Mouse (Mus musculus) CD4-positive, CD25-positive, alpha-beta regulatory T cell, adult 4 months (primary cell): ENCODE results near the gene Pin1. TPM values are rescaled to one million over a fixed set of nuclear protein-coding genes. Genes with fewer than 3 reads are reported as not detected.

Experiments
- ATAC-seq: one replicate; pipeline ENCODE4 v1.8.0; 2017
- polyA plus RNA-seq, 2 experiments: library from polyadenylated mRNA; unstranded; fragments of 100-300 nt; shearing (Covaris generic); gene quantifications; one replicate each; pipeline ENCODE4 v1.2.1; 2017

The Pin1 gene
- polyA plus RNA-seq, 2 experiments from 2014 or later = 19.7 to 22.9 TPM

DNA sequence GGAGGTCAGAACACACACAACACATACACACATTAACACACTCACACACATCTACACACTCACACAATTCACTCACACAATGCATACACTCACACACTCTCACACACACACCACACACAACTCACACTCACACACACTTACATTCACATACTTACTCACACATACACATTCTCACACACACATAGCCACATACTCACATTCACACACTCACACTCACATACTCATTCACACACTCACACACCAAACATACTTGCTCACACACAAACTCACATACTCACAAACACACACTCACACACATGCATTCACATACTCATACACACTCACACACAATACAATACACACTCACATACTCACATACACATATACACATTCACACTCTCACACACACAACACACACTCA, 53.5 kb downstream of the Pin1 start:
- ATAC-seq = no peak

DNA sequence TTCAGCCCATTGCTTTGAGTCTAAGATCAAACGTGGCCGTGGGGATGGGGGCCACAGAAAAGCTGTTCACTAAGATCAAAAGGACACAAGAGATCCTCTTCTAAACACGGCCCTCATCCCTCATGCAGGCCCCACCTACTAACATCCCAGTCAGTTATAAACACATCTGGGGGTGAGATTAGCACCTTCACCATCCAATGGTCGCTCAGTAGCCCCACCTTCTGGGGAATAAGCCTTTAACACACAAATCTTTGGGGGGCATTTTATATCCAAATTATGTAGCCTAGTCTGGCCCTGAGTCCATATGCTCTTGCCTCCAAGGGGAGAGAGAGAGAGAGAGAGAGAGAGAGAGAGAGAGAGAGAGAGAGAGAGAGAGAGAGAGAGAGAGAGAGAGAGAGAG, 54.1 kb downstream of the Pin1 start:
- no peak for ATAC-seq

DNA sequence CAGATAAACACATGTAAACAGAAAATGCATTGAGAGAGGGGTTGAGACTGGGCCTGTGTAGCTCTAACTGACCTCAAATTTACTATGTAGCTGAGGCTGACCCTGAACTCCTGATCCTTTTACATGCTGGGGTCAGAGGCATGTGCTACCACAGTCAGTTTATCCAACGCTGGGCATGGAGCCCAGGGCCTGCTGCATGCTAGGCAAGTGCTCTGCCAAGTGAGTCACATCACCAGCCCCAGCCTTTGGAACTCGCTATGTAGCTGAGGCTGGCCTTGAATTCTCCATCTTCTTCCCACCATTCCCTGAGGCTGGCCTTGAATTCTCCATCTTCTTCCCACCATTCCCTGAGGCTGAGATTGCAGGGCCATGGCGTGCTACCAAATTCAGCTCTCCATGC, 58.6 kb downstream of the Pin1 start:
- ATAC-seq = no peak

DNA sequence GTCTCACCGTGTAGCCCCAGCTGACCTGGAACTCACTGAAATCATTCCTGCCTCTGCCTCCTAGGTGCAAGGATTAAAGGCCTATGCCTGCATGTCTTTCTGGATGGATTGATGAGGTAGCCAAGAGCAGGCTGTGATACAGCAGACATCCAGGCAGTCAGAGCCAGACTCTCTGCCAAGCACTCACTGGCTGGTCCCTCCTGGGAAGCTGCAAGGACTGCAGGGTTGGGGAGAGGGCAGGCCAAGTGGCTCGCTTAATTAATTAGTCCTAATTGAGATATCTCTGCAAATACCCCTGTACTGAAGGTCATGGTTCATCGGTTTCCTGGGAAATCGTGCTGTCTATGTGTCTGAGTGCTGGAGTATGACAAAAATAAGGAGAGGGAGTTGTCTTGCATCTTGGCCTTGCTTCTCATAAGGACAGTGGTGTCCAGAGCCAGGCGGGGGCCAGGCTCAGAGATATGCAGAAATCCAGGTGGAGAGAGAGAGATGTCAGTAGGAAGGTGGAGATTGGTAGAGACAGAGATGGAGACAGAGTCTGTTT, 61.1 kb downstream of the Pin1 start:
- no peak for ATAC-seq

- no peak for ATAC-seq
Observed at GRCm38 (mm10) chr9:20713478-20713987, 61.6 kb downstream of the Pin1 start.

DNA sequence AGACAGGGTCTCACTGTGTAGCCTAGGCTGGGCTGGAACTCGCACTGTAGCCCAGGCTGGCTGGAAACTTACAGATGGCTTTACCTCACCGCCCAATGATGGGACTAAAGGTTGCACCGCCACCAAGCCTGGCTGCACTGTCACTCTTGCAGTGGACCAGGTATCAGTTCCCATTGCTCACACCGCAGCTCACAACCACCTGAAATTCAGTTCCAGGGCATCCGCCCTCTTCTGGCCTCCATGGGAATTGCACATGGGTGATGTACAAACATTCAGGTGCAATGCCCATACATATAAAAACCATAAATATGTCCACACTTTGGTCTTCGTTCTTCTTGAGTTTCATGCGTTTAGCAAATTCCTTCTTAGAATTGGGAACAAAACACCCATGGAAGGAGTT, 63.4 kb downstream of the Pin1 start:
- no peak for ATAC-seq

Other genes with a start within 250 kb of the Pin1 start
- 10 to 100 TPM; 21.6 to 27.6 TPM for gene Zfp26, start 191.9 kb upstream of the Pin1 start, polyA plus RNA-seq
- 10 to 100 TPM; 28.2 to 29.8 TPM for gene Zfp426, start 159.3 kb upstream of the Pin1 start, polyA plus RNA-seq
- gene Zfp266, start 130.7 kb upstream of the Pin1 start, polyA plus RNA-seq = 10 to 100 TPM; 44.4 to 58.5 TPM
- 10 to 100 TPM; 12.3 to 18.8 TPM for gene Zfp846, start 70.8 kb upstream of the Pin1 start, polyA plus RNA-seq
- gene Ubl5, start 9.2 kb upstream of the Pin1 start, polyA plus RNA-seq = 100 to 1,000 TPM; 274 to 342 TPM
- gene Fbxl12, start 7.3 kb upstream of the Pin1 start, polyA plus RNA-seq = 10 to 100 TPM; 54.4 to 79.2 TPM
- gene Olfm2, start 94.3 kb downstream of the Pin1 start, polyA plus RNA-seq = under 1 TPM in 1 of 2 experiments, not detected in 1; 0.44 TPM
- not detected for gene Col5a3, start 163.0 kb downstream of the Pin1 start, polyA plus RNA-seq
- not detected for gene Rdh8, start 166.4 kb downstream of the Pin1 start, polyA plus RNA-seq
- gene A230050P20Rik, start 216.5 kb downstream of the Pin1 start, polyA plus RNA-seq = 10 to 100 TPM; 13.8 to 24.3 TPM
- gene Angptl6, start 227.6 kb downstream of the Pin1 start, polyA plus RNA-seq = 1 to 10 TPM in 1 of 2 experiments, under 1 TPM in 1; 0.43 to 1.1 TPM
- 10 to 100 TPM; 24.1 to 36.4 TPM for gene Ppan, start 236.1 kb downstream of the Pin1 start, polyA plus RNA-seq
- gene Eif3g, start 246.5 kb downstream of the Pin1 start, polyA plus RNA-seq = 100 to 1,000 TPM; 200 to 213 TPM